Mouse (Mus musculus) liver, embryonic 12.5 days (tissue): ENCODE measurements around the gene Lgalsl. TPM values are rescaled to one million over a fixed set of nuclear protein-coding genes. Genes with fewer than 3 reads are reported as not detected.
A peak's percentile ranks its signal among the peaks of the same experiment; 100 is the strongest.

Source experiments
- ATAC-seq: fragments of 200-750 bp; cut with Nextera tagmentation; 2 replicates; pipeline ENCODE4 v1.8.0; 2017; ENCODE audit warnings: moderate number of reproducible peaks, mild to moderate bottlenecking, moderate library complexity
- H3K27ac ChIP-seq: fragments of 300-500 bp; sonication (generic); 2 replicates; pipeline ENCODE4 v1.5.1; 2016; ENCODE audit warnings: mild to moderate bottlenecking
- H3K27me3 ChIP-seq: fragments of 300-500 bp; sonication (generic); replicated peaks from 2 replicates; pipeline ENCODE4 v1.6.1; 2016; ENCODE audit warnings: mild to moderate bottlenecking, moderate library complexity
- H3K36me3 ChIP-seq: fragments of 300-500 bp; sonication (generic); 2 replicates; pipeline ENCODE4 v1.6.1; 2016; ENCODE audit warnings: mild to moderate bottlenecking, moderate library complexity
- H3K4me1 ChIP-seq: fragments of 300-500 bp; sonication (generic); 2 replicates; pipeline ENCODE4 v1.6.1; 2016
- H3K4me2 ChIP-seq: fragments of 300-500 bp; sonication (generic); 2 replicates; pipeline ENCODE4 v1.6.1; 2016; ENCODE audit warnings: mild to moderate bottlenecking, moderate library complexity
- H3K4me3 ChIP-seq: fragments of 300-500 bp; sonication (generic); 2 replicates; pipeline ENCODE4 v1.5.1; 2016; ENCODE audit warnings: mild to moderate bottlenecking, moderate library complexity
- H3K9ac ChIP-seq: fragments of 300-500 bp; sonication (generic); 2 replicates; pipeline ENCODE4 v1.6.1; 2016; ENCODE audit warnings: mild to moderate bottlenecking, moderate library complexity
- H3K9me3 ChIP-seq: fragments of 300-500 bp; sonication (generic); replicated peaks from 2 replicates; pipeline ENCODE4 v1.6.1; 2016; ENCODE audit warnings: mild to moderate bottlenecking, moderate library complexity
- WGBS: fragments of 180-500 bp; shearing (Covaris S2); methylation state at CpG from one replicate; pipeline ENCODE4 v1.1.7; 2016; ENCODE audit not compliant: insufficient replicate concordance; 5-methylcytosine and 5-hydroxymethylcytosine counted together
- polyA plus RNA-seq: library from polyadenylated mRNA; unstranded; fragments of >200 nt; fragmentation: Nextera tagmentation; extraction: Ambion mirVana; gene quantifications from 2 replicates; pipeline ENCODE4 v1.2.1, GENCODE M21; 2016

Gene Lgalsl
- polyA plus RNA-seq, 1 experiment from 2014 or later, result 18.6 TPM

- 77% methylated on average over 7 of the region's 7 CpGs for WGBS
- Histone ChIP-seq H3K4me1 (peaks cover 23% of the 10 kb centered on the region), H3K4me2 (no peak overlapping the region), H3K27ac (no peak overlapping the region), H3K27me3 (no peaks in the 10 kb centered on the region), H3K36me3 (peaks cover 10% of the 10 kb centered on the region), H3K9me3 (no peaks in the 10 kb centered on the region), H3K4me3 (no peak overlapping the region), H3K9ac (no peak overlapping the region)
- ATAC-seq, result no peak
These were observed 9.5 kb downstream of the Lgalsl start for GRCm38 (mm10) chr11:20821351-20821750.

GRCm38 (mm10) chr11:20813901-20814523 is 16.8 kb downstream of the Lgalsl start:
- H3K4me1 ChIP-seq, result no peaks in the 10 kb centered on the region
- H3K27me3 ChIP-seq, result peaks cover 29% of the 10 kb centered on the region
- ATAC-seq, result no peak
- 66% methylated on average over 6 of the region's 6 CpGs for WGBS
- no peak overlapping the region for H3K4me3 ChIP-seq
- no peak overlapping the region for H3K4me2 ChIP-seq
- H3K27ac ChIP-seq, result no peak overlapping the region
- no peak overlapping the region for H3K9ac ChIP-seq
- H3K9me3 ChIP-seq, result no peaks in the 10 kb centered on the region
- no peaks in the 10 kb centered on the region for H3K36me3 ChIP-seq

DNA sequence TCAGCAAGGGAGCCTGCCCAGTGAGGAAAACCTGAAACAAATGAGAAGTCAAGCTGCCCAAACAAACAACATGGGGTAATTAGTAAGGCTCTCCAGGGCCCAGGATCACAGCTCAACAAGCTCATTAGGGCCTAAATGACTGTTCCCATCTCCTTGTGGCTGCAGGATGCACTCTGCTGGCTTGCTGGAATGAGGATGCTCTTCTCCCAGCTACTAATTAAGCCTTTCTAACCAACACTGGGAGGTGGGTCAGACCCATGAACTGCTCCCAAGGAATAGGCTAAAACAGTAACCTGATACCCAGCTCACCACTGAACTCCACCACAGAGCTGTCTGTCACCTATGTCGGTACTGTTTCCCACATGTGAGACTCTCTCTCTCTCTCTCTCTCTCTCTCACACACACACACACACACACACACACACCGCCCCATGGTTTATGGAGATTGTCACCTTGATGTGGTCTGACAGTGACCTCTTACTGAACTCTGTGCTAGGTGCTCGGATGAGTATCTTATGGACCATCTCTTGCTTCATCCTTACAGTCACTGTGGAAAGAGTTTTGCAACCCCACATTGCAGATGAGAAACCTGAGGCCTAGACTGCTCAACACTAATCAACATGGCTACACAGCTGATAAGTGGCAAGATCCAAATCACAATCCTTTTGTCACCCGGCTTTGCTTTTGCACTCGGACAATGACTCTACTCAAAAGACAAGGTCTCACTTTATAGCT is 18.5 kb downstream of the Lgalsl start:
- Histone ChIP-seq H3K4me1 (no peaks in the 10 kb centered on the region), H3K4me3 (no peak overlapping the region), H3K36me3 (no peaks in the 10 kb centered on the region), H3K9ac (no peak overlapping the region), H3K4me2 (no peak overlapping the region), H3K9me3 (no peaks in the 10 kb centered on the region), H3K27me3 (peaks cover 37% of the 10 kb centered on the region), H3K27ac (no peak overlapping the region)
- ATAC-seq, result no peak
- 57% methylated on average over 5 of the region's 5 CpGs for WGBS

DNA sequence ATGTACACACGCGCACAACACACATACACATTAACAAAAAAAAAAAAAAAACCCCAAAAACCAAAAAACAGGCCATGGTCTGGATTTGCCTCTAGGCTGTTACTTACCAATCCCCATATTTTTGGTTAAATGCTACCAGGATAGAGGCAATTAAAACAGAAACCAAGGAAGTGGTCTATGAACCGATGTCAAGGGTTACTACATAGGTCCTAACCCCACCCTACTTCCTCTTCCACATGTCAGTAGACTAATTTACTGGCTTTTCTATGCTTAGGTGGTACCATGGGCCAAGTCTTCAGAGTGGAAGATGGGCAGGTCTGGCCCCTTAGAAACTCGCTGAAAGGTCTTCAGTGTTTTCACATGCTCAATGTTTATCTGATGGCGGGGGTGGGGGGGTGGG is 24.2 kb downstream of the Lgalsl start:
- Histone ChIP-seq H3K36me3 (no peaks in the 10 kb centered on the region), H3K4me3 (no peak overlapping the region), H3K9me3 (no peaks in the 10 kb centered on the region), H3K4me1 (no peaks in the 10 kb centered on the region), H3K27ac (no peak overlapping the region), H3K27me3 (peaks cover 30% of the 10 kb centered on the region), H3K4me2 (no peak overlapping the region), H3K9ac (no peak overlapping the region)
- ATAC-seq, result no peak
- WGBS, result 64% methylated on average over 5 of the region's 5 CpGs

GRCm38 (mm10) chr11:20805604-20806249 is 25.1 kb downstream of the Lgalsl start:
- H3K27ac ChIP-seq, result no peak overlapping the region
- no peak for ATAC-seq
- no peaks in the 10 kb centered on the region for H3K9me3 ChIP-seq
- peaks cover 25% of the 10 kb centered on the region for H3K27me3 ChIP-seq
- no peaks in the 10 kb centered on the region for H3K4me1 ChIP-seq
- no peak overlapping the region for H3K4me3 ChIP-seq
- H3K9ac ChIP-seq, result no peak overlapping the region
- WGBS, result 18% methylated on average over 4 of the region's 4 CpGs
- H3K36me3 ChIP-seq, result no peaks in the 10 kb centered on the region
- H3K4me2 ChIP-seq, result no peak overlapping the region

DNA sequence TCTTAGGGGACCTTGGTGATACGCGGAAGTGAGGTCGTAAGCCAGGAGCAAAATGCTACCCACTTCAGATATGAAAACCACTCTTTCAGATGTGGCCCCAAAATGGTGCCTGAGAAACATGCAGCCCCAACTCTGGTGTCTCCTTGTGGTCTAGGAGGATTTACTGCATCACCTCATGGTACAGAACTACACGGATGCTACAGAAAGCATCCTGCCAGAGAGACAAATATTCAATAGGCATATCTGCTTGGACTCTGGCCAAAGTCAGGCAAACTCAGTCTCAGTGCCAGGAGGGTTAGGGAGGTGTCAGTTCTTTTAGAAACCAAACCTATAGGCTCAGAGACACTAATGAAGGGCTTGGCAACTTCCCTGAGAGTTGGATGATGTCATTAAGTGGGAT is 26.4 kb downstream of the Lgalsl start:
- Histone ChIP-seq H3K36me3 (no peaks in the 10 kb centered on the region), H3K9ac (no peak overlapping the region), H3K9me3 (no peaks in the 10 kb centered on the region), H3K4me1 (no peaks in the 10 kb centered on the region), H3K27ac (no peak overlapping the region), H3K27me3 (peaks cover 25% of the 10 kb centered on the region; the same call in 1 of the 2 replicates), H3K4me3 (no peak overlapping the region), H3K4me2 (no peak overlapping the region)
- no peak for ATAC-seq
- WGBS, result 82% methylated on average over 4 of the region's 4 CpGs

DNA sequence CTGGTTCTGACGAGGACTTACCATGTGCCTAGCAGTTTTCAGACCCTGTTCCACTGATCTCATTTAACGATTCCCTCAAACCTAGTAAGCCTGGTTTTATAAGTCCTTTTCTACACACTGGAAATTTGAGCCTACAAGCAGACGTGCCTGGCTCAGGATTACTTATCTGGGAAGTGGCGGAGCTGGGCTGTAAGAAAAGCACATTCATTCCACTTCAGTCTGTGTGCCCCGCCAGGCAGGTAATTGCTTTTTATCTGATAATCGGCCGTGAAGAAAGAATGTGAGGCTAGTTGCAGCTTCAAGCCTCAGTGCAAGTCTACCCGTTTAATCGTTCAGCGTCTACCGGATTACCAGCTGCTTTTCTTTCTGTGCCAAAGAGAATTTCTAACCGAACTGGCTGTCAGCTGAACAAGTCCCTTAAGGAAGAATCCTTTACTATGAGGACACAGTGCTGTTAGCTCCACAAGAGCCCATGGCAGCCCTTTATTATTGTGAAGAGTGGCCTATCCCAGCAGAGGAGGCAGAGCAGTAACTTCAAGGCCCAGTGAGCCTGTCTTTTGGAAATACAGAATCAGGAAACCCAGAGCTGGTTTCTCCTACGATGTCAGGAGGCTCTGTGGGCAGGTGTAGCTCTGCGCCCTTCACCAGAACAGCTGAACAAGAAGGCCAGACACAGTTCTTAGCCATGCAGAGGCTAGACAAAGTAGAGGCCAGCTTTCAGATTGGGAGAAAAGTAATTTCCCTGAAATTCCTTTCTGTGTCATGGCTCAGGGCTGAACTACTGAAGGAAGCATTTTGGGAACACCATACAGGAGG is 30.4 kb downstream of the Lgalsl start:
- ATAC-seq, result no peak
- Histone ChIP-seq H3K4me3 (no peak overlapping the region), H3K36me3 (no peaks in the 10 kb centered on the region), H3K27ac (no peak overlapping the region), H3K9me3 (no peaks in the 10 kb centered on the region), H3K4me1 (no peaks in the 10 kb centered on the region), H3K9ac (no peak overlapping the region), H3K4me2 (no peak overlapping the region), H3K27me3 (peaks cover 24% of the 10 kb centered on the region)
- 51% methylated on average over 14 of the region's 14 CpGs for WGBS

DNA sequence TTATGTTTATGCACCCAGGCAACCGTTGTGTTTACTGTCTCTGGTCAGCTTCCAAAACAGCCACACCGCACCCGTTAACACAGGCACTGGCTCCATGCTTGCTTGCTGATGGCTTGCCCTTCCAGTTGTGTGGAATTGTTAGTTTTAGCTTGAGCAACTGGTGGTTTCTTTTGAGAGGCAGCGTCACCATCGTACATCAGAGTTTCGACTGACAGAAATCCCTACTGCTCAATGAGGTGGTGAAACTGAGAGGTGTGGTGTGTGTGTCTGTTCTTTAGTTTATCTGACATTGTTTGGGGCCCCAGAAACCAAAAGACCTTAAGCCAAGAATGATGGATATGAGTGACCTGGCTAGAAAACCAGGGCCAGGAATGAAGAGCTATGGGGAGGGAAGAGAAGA is 33.0 kb downstream of the Lgalsl start:
- H3K9ac ChIP-seq, result no peak overlapping the region
- no peaks in the 10 kb centered on the region for H3K9me3 ChIP-seq
- no peaks in the 10 kb centered on the region for H3K36me3 ChIP-seq
- 90% methylated on average over 6 of the region's 6 CpGs for WGBS
- ATAC-seq, result no peak
- H3K4me2 ChIP-seq, result no peak overlapping the region
- H3K27me3 ChIP-seq, result peaks cover 24% of the 10 kb centered on the region
- no peak overlapping the region for H3K4me3 ChIP-seq
- 0 out of 2 replicates have a peak, but pooled peaks cover 8% of the 10 kb centered on the region for H3K4me1 ChIP-seq
- H3K27ac ChIP-seq, result no peak overlapping the region

- Histone ChIP-seq H3K27ac (no peak overlapping the region), H3K4me3 (no peak overlapping the region), H3K4me2 (no peak overlapping the region), H3K27me3 (peaks cover 17% of the 10 kb centered on the region), H3K36me3 (no peaks in the 10 kb centered on the region), H3K4me1 (0 out of 2 replicates have a peak, but pooled peaks cover 8% of the 10 kb centered on the region), H3K9ac (no peak overlapping the region), H3K9me3 (no peaks in the 10 kb centered on the region)
- 31% methylated on average over 2 of the region's 2 CpGs for WGBS
- no peak for ATAC-seq
These were observed 35.4 kb downstream of the Lgalsl start for GRCm38 (mm10) chr11:20795466-20795865.

GRCm38 (mm10) chr11:20794913-20795254 is 36.0 kb downstream of the Lgalsl start:
- Histone ChIP-seq H3K4me3 (no peak overlapping the region), H3K9ac (no peak overlapping the region), H3K4me2 (no peak overlapping the region), H3K27me3 (peaks cover 11% of the 10 kb centered on the region), H3K27ac (no peak overlapping the region), H3K36me3 (no peaks in the 10 kb centered on the region), H3K9me3 (no peaks in the 10 kb centered on the region), H3K4me1 (0 out of 2 replicates have a peak, but pooled peaks cover 8% of the 10 kb centered on the region)
- no peak for ATAC-seq
- WGBS, result 45% methylated on average over 11 of the region's 11 CpGs

DNA sequence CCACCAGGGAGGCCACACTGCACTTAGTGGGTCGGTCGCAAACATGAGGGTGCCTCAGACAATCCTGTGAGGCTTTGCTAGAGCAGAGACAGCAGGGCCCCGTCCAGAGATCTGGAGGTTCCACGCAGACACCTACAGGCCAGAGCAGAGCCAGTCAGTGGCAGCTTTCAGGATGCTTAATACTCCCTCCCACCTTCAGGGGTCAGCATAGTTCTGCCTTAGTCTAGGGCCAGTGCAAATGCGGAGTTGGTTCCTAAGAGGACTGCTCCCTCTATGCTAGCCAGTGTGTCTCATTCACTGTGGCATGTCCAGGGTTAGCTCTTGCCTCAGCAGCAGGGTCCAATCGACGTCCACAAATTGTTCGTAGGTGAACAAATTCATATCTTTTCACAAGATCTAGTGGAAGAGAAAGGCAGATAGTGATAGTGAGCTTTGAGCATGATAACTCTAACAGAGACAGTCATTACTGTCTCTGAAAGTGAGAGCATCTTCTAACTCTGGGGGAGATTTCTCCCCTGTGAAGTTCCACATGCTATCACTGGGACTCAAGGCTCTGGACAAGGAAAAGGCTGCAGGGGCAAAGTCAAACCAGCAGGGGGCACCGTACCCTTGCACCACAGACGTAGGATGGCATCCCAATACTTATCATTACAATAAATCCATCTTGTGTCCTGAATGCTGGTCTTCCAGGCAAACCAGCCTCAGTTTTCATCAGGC is 36.5 kb downstream of the Lgalsl start:
- H3K9ac ChIP-seq, result no peak overlapping the region
- WGBS, result 34% methylated on average over 10 of the region's 10 CpGs

More for the DNA sequence above, 36.5 kb downstream of the Lgalsl start:
- ATAC-seq, result peak; percentile 85
- Histone ChIP-seq H3K9me3 (no peaks in the 10 kb centered on the region), H3K27me3 (peaks cover 6% of the 10 kb centered on the region), H3K4me3 (no peak overlapping the region), H3K4me2 (no peak overlapping the region), H3K27ac (no peak overlapping the region), H3K4me1 (0 out of 2 replicates have a peak, but pooled peaks cover 8% of the 10 kb centered on the region), H3K36me3 (no peaks in the 10 kb centered on the region)
